Mouse (Mus musculus) layer of hippocampus, adult 9-10 months (tissue): ENCODE data around the gene Snapin.
A peak's percentile ranks its signal among the peaks of the same experiment; 100 is the strongest.

Experiments
- DNase-seq: peaks from one replicate; pipeline ENCODE4 v3.0.0; 2022; ENCODE audit warnings: low spot score

Gene Snapin

DNA sequence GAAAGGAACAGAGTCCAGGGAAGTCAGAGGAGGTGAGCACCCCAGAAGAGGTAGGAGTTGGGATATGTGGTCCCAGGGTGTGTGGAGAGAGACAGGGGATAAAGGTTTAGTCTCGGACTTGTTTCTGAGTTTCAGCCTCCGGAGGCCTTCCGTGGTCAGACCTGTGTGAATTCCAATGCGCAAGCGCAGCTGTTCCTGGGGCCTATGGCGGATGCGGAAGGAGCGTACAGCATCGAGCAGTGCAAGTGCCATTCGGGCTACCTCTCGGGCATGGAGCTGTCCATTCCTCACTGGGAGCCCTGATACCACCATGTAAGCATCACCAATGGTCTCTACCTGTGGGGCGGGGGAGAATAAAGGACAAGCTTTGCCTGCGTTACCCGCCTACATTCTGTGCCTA, 35.9 kb downstream of the Snapin start:
- DNase-seq, result no peak

DNA sequence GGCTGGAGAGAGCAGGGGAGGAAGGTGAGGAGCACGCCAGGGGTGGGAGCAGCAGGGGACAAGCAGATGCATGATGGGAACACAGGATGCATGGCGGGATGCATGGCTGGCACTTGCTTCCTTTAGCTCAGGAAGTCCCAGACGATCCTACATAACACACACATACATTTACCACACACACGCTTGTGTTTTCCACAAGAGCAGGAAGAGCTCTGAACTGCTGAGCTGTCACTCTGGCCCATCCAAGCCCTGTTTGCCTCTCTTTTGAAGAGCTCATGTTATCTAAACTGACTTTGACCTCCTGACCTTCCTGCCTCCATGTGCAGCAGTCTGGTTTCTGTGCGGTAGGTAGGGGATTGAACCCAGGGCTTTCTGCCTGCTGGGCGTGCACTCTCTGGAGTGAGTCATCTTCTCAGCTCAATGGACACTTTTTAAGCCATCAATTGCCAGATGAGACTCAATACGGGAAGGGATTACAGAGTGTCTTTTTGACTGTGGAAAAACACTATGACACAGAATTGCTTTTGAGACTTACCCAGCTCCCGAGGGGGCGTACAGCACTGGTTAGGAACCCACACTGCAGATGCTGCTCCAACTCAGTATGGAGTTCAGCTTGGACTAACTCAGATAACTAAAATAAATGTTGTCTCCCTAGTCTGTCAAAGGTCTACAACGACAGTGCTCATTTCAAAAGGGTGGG, 39.3 kb downstream of the Snapin start:
- no peak for DNase-seq

DNA sequence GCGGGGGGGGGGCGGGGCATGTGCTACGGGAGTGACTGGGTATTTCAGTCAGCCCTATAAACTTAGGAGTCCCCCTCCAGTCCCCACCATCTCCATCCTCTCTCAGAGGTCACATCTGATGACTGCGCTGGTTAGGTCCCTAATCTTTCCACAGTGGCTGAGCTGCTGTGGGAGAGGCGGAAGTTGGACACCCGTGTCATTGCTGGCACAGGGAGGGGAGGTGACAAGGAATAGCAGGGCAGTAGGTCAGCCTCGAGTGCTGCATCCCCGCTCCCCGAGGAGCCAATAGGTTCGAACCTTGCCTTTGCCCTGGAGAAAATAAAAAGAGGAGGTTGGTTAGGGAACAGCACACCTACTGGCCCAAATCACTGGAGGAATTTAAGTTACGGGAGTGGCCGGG, 40.0 kb downstream of the Snapin start:
- DNase-seq, result no peak

DNA sequence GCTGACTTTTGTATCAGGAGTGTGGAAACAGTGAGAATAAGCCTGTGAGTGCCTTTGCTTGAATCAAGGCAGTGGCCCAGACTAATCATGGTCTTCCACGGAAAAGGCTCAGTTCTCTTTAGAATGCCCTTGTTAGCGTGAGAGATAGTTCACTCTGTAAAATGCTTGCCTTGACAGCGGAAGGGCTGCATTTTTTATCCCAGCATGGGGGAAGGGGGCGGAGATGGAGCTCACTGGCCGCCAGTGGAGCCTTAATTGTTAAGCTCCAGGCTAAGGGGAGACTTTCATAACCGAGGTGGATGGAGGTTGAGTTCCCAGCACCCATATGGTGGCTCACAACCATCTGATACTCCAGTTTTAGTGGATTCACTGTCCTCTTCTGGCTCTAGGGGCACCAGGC, 42.2 kb downstream of the Snapin start:
- no peak for DNase-seq

DNA sequence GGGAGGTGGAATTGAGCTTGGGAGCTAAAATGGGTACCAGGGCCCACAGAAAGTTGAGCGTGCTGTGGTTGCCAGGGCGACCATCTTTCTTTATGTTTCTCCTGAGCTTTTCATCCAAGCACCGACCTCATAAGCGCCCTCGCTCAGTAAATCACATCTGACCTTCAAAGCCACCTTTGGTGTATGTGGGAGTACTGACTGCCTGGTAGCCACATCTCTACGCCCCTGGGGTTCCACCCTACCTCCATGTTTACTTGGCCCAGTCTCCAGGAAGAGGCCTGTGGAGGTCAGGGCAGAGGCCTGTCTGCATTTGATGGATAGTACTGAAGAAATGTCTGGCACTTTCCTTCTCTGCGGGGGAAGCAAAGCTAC, 43.7 kb downstream of the Snapin start:
- no peak for DNase-seq

DNA sequence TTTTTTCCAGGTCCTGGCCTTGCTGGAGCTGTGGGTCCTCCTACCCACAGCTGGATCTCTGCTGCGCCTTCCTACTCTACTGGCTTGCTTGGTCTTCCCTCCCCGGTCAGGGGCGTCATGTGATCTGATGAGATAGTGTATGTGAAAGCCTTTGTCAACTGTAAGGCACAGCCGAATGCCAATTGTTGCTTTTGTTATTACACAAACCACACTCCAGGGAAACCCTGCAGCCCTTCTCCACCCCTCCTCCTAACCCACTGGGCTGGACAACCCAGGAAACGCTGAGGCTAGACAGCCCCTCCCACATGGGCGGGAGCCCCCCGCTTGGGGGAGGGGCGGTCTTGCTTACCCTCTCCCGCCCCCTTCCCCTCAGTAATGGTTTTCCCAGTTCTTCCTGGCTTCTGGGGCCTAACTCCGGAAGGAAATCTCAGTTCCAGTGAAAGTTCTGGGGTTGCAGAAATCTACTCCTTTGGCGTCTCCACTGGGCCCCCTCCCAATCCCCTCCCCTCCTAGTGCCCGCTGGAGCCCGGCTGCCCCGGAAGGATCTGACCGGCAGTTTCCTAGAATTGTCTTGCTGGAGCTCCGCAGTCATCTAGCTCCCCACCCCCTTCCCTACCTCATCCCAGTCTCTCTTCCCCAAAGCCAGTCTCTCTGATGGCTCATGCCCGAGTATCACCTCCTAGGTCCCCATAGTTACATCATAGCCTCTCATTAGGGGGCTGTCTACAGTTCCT, 44.3 kb downstream of the Snapin start:
- DNase-seq, result peak; percentile 40

DNA sequence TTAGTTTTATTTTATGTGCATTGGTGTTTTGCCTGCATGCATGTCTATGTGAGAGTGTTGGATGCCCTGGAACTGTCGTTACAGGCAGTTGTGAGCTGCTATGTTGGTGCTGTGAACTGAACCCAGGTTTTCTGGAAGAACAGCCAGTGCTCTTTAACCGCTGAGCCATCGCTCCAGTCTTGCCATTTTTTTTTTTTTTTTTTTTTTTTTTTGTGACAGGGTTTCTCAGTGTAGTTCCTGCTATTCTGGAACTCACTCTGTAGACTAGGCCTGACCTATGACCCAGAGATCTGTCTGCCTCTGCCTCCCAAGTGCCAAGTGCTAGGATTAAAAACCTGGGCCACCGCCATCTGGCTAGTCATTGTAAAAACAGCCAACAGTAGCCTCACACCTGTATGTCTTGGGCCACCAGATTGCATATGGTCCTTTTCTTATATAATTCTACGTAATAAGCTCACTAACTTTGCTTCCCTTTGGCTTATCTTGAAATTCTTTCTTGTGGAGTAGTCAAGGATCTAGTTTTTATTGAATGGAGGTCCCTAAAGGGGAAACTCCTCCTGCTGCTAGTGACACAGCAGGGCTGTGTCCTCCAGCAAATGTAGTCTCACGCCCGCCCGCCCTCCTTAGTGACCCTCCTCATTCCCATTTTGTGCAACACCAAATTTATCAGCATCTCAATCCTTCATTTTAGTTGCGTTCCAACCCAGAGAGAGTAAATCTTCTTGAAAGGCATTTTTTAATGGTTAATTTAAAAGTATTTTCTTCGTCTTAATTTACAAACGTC, 45.2 kb downstream of the Snapin start:
- no peak for DNase-seq

DNA sequence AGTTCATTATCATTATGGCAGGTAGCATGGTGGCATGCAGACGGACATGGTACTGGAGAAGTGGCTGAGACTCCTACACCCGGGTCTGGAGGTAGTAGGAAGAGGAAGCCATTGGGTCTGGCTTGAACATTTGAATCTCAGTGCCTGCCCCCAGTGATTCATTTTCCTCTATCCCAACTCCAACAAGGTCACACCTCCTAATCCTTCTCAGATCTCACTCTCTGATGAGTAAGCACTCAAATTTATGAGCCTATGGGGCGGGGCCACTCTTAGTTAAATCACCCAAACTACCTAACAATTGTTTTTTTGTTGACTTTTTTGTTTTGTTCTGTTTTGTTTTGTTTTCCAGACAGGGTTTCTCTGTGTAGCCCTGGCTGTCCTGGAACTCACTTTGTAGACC, 46.9 kb downstream of the Snapin start:
- DNase-seq, result no peak

DNA sequence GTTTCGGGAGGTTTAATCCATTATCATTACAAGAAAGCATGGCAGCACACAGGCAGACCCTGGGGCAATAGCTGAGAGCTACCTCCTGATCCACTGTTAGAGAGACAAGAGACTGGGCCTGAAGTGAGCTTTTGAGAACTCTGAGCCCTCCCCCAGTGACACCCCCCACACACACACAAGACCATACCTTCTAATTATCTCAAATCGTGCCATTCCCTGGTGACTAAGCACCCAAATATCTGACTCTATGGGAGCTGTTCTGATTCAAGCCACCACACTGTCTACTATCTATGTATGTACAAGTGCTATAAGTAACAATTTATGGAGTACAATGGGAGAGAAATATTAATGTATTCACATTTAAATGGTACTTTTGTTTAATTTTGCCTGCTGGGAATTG, 50.1 kb downstream of the Snapin start:
- no peak for DNase-seq
